Mouse (Mus musculus) heart, postnatal 0 days (tissue): ENCODE measurements around the gene Celf2.

Experiments
- CTCF ChIP-seq: IDR thresholded peaks from 2 replicates; pipeline ENCODE4 v1.5.1; 2016; ENCODE audit warnings: antibody characterized with exemption, control low read depth, low read depth
- EP300 ChIP-seq: IDR thresholded peaks from 2 replicates; pipeline ENCODE4 v1.6.1; 2016; ENCODE audit warnings: antibody characterized with exemption, low read depth

- TF ChIP-seq CTCF (no peak), EP300 (no peak)
Observed at GRCm38 (mm10) chr2:6526825-6527224, 982.5 kb downstream of the Celf2 start.
